Mouse (Mus musculus) heart, postnatal 25 days (tissue): ENCODE measurements at regions not wholly inside any gene's neighbourhood (a gene's known extent, or its start where the extent isn't known, plus 50 kb on each side); places are given as distances from the start of the nearest gene placed in this dataset.

Experiments
- DNase-seq: peaks from one replicate; pipeline ENCODE4 v3.0.0; 2022; ENCODE audit warnings: low spot score
- intact Hi-C: fragments of 180-260 bp; cut with DNase I; formaldehyde crosslinking; loops from one replicate; pipeline ENCODE4 v1.15.1; 2025

GRCm38 (mm10) chr10:92247449-92247805 lies 474.8 kb downstream of the Nedd1 start:
- DNase-seq: no peak
- intact Hi-C loops: no loop called here

- no peak for DNase-seq
- intact Hi-C loops: no loop called here
Observed at GRCm38 (mm10) chr10:92246785-92247448, 475.3 kb downstream of the Nedd1 start.

DNA sequence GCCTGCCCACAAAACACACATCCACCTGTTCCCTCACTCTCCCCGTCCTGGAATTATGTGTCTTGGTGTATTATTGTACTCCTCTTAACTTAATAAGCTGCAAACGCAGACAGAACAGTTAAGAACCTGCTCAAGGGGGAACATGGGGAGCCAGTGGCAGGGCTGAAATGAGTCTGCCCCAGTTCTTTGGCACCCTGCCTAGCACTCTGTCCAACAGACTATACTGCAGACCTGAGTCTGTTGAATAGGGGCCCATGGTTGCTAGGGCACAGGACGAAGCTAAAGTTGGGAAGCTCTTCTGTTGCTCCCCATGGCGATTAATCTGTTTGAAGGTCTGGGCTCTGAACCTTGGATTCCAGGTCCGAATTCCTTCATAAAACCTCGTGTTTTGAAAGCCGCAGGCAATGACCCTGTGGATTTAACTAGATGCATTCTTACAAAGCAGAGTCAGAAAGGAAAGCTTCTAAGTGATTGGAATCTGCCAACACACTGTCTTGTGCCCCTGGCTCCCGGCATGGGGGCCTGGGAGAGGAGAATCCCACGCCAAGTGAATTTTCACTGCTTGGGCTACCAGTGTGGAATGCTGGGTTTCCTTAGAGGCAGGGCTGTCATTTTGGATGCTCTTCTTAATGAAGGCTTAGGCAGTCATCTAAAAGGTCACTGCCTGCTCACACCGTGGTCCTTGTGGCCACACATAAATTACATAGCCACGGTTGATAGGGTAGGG lies 479.3 kb downstream of the Nedd1 start:
- intact Hi-C loops: no loop called here
- DNase-seq: no peak

DNA sequence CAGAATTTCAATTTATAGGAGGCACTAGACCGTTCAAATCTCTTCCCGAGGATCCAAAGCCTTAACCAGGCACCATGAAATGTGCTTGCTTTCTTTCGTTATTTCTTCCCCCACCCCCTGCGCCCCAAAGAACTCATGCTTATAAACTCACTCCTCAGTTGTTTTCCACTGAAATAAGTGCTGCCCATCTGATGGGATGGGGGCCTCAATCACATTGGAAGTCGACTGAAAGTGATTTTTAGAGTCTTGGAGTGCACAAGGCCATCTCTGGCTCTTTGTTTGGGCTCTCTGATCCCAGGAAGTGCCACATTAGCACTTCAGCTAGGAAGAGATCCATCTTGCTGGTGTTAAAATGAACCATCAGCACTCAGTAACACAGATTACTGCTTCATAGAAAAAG lies 484.3 kb downstream of the Nedd1 start:
- intact Hi-C loops: no loop called here
- no peak for DNase-seq

- DNase-seq: no peak
- intact Hi-C loops: no loop called here
Observed at GRCm38 (mm10) chr10:92232081-92232480, 490.1 kb downstream of the Nedd1 start.

- intact Hi-C loops: no loop called here
- no peak for DNase-seq
Observed at GRCm38 (mm10) chr10:92225818-92226217, 496.4 kb downstream of the Nedd1 start.

- intact Hi-C loops: no loop called here
- DNase-seq: no peak
Observed at GRCm38 (mm10) chr10:92225071-92225470, 497.1 kb downstream of the Nedd1 start.

GRCm38 (mm10) chr10:92219310-92219709 lies 502.9 kb downstream of the Nedd1 start:
- DNase-seq: no peak
- intact Hi-C loops: no loop called here

DNA sequence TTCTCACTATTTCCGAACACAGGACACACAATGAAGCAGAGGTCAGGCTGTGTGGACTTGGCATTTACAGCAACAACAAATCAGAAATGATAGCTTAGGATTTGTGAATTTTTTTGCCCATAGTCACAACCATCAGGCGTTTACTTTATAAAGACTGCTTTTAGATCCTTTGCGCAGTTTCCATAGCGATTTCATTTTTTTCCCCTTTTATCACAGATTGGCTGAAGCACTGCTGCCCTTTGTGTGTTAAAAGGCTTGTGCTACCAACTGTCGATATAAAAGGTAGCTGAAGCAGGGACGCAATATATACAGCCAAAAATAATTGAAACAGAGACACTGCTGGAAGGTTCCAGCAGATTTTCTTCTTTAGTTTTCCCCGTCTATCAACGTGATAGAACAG lies 551.4 kb downstream of the Nedd1 start:
- intact Hi-C loops: no loop called here
- DNase-seq: no peak

DNA sequence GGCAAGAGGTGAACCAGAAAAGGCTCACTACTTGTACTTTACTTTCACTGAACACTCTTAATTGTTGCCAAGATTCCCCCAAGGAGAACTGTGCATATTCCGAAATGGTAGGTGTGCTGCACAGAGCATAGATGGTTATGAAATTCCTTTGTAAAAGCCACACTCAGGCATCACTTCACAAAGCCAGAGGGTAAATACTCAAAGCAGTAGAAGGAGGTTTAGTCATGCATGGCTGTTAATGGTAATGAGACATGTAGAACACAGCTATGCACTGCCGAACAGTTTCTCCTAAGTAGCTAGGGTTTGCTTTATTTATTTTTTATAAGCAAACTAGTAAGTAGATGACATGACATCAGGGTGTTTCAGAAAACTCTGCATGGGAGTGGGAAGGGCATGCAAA lies 556.2 kb downstream of the Nedd1 start:
- DNase-seq: no peak
- intact Hi-C loops: no loop called here

DNA sequence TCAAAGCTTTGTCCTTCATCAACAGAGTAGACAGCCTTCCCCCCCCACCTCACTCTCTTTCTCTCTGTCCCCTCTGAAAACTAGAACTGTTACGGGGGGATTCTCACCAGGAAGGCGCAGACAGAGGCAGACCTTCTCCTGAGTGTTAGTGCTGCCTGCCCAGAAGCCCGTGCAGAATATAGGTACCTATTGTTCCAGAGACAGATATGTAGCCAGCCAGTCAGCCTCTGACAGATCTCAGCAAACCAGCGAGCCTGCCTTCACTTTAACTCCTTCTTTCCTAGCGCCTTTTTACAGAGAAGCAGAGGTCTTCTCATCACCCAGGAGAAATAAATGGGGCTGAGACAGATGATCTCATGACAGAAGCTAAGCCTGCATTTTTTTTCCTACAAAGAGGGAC lies 557.2 kb downstream of the Nedd1 start:
- no peak for DNase-seq
- intact Hi-C loops: no loop called here

GRCm38 (mm10) chr10:92164648-92164960 lies 557.6 kb downstream of the Nedd1 start:
- no peak for DNase-seq
- intact Hi-C loops: no loop called here

GRCm38 (mm10) chr10:92163851-92164647 lies 558.2 kb downstream of the Nedd1 start:
- no peak for DNase-seq
- intact Hi-C loops: no loop called here

GRCm38 (mm10) chr10:92163071-92163504 lies 559.1 kb downstream of the Nedd1 start:
- intact Hi-C loops: no loop called here
- DNase-seq: no peak

- intact Hi-C loops: no loop called here
- no peak for DNase-seq
Observed at GRCm38 (mm10) chr10:92162473-92163011, 559.7 kb downstream of the Nedd1 start.

DNA sequence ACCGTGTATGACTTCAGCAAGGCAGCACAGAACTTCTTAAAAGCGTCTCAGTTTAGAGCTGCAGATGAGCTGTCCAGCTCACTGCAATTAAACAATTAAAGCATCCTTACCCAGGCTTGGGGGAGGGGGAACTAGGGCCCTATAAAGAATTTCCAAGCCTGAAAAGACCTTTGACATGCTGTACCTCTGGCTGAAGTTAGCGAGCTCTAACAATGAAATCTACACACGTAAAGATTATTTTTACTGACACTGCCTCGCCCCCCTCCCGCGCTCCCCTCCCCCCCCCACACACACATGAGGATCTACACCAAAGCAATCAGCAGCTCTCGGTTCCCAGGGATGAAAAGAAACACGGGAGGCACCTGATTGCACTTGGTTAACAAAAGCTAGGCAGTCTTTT lies 560.7 kb downstream of the Nedd1 start:
- intact Hi-C loops: no loop called here
- DNase-seq: no peak

DNA sequence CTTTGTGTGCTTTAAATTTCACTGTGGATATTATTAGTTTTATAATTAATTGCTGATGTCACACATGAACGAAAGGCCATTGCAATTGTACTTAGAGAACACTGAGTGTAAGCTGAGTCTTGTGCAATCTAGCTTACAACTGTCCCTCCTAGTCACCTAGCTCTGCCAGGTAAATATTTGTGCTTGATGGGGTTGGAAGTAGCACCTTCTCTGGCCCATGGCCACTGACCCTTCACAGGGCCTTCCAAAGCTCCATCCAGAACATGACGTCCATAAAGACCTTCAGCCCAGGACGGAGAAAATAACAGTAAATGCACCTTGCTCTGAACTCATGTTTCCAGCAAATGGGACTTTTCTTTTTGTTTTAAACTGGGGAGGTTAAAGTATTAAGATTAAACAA lies 576.0 kb downstream of the Nedd1 start:
- intact Hi-C loops: no loop called here
- DNase-seq: no peak

GRCm38 (mm10) chr10:92135521-92135920 lies 586.7 kb downstream of the Nedd1 start:
- no peak for DNase-seq
- intact Hi-C loops: no loop called here

- DNase-seq: no peak
- intact Hi-C loops: no loop called here
Observed at GRCm38 (mm10) chr10:92112790-92113189, 609.4 kb downstream of the Nedd1 start.

GRCm38 (mm10) chr10:92106331-92106730 lies 615.9 kb downstream of the Nedd1 start:
- intact Hi-C loops: no loop called here
- no peak for DNase-seq

- DNase-seq: no peak
- intact Hi-C loops: no loop called here
Observed at GRCm38 (mm10) chr10:92103887-92104286, 618.3 kb downstream of the Nedd1 start.
